Mouse (Mus musculus) stomach, embryonic 16.5 days (tissue): Measurements from ENCODE around the gene Cntnap1. TPM values are rescaled to one million over a fixed set of nuclear protein-coding genes. Genes with fewer than 3 reads are reported as not detected.

Experiments
- ATAC-seq: fragments of 200-750 bp; cut with Nextera tagmentation; 2 replicates; pipeline ENCODE4 v1.8.0; 2017; ENCODE audit warnings: moderate number of reproducible peaks, moderate TSS enrichment; ENCODE audit not compliant: insufficient read depth, low FRiP score
- H3K27ac ChIP-seq: fragments of 300-500 bp; sonication (generic); 2 replicates; pipeline ENCODE4 v1.5.1; 2014; ENCODE audit warnings: low read length
- H3K27me3 ChIP-seq: fragments of 300-500 bp; sonication (generic); 2 replicates; pipeline ENCODE4 v1.6.1; 2014; ENCODE audit warnings: low read length, control low read depth, mixed read lengths; ENCODE audit not compliant: control insufficient read depth, insufficient read depth
- H3K36me3 ChIP-seq: fragments of 300-500 bp; sonication (generic); 2 replicates; pipeline ENCODE4 v1.6.1; 2014; ENCODE audit warnings: low read length; ENCODE audit not compliant: control insufficient read depth, insufficient read depth
- H3K4me1 ChIP-seq: fragments of 300-500 bp; sonication (generic); 2 replicates; pipeline ENCODE4 v1.6.1; 2014; ENCODE audit warnings: low read length, control low read depth, mixed read lengths; ENCODE audit not compliant: control insufficient read depth, insufficient read depth
- H3K4me2 ChIP-seq: fragments of 300-500 bp; sonication (generic); 2 replicates; pipeline ENCODE4 v1.6.1; 2014; ENCODE audit warnings: low read depth, low read length, mixed read lengths
- H3K4me3 ChIP-seq: fragments of 300-500 bp; sonication (generic); replicated peaks from 2 replicates; pipeline ENCODE4 v1.5.1; 2014; ENCODE audit warnings: mild to moderate bottlenecking, low read length
- H3K9ac ChIP-seq: fragments of 300-500 bp; sonication (generic); 2 replicates; pipeline ENCODE4 v1.6.1; 2014; ENCODE audit warnings: low read length
- H3K9me3 ChIP-seq: fragments of 300-500 bp; sonication (generic); replicated peaks from 2 replicates; pipeline ENCODE4 v1.6.1; 2016; ENCODE audit warnings: low read length, control low read depth; ENCODE audit not compliant: control insufficient read depth
- WGBS: fragments of 180-500 bp; shearing (Covaris S2); extraction: QIAGEN DNeasy Blood & Tissue Kit; methylation state at CpG from one replicate; pipeline ENCODE4 v1.1.7; 2014; 5-methylcytosine and 5-hydroxymethylcytosine counted together
- polyA plus RNA-seq: library from polyadenylated mRNA; unstranded; fragments of >200 nt; fragmentation: Nextera tagmentation; extraction: Ambion mirVana; gene quantifications from 2 replicates; pipeline ENCODE4 v1.2.1, GENCODE M21; 2015

The Cntnap1 gene
- polyA plus RNA-seq, 1 experiment from 2014 or later = 2.3 TPM

- peaks cover 59% of the 10 kb centered on the region for H3K4me1 ChIP-seq
These were observed 1.6 kb downstream of the Cntnap1 start for GRCm38 (mm10) chr11:101171721-101172433.

GRCm38 (mm10) chr11:101172434-101172815 is 2.1 kb downstream of the Cntnap1 start:
- WGBS = 8% methylated on average over 5 of the region's 5 CpGs
- Histone ChIP-seq H3K9ac (peak overlapping the region; percentile 77), H3K9me3 (no peaks in the 10 kb centered on the region), H3K4me2 (peak overlapping the region; percentile 92), H3K4me1 (peaks cover 64% of the 10 kb centered on the region), H3K36me3 (peaks cover 4% of the 10 kb centered on the region; the same call in 1 of the 2 replicates), H3K27me3 (peaks cover 16% of the 10 kb centered on the region), H3K4me3 (peak overlapping the region; percentile 62), H3K27ac (peak overlapping the region; percentile 96)
- ATAC-seq = no peak

More at GRCm38 (mm10) chr11:101171721-101172433, 1.6 kb downstream of the Cntnap1 start:
- Histone ChIP-seq H3K9me3 (no peaks in the 10 kb centered on the region), H3K27ac (peak overlapping the region; percentile 96), H3K27me3 (peaks cover 11% of the 10 kb centered on the region), H3K4me2 (peak overlapping the region; percentile 92), H3K4me3 (peak overlapping the region; percentile 62), H3K9ac (peak overlapping the region; percentile 77), H3K36me3 (peaks cover 7% of the 10 kb centered on the region)
- WGBS = under 1% methylated on average over 31 of the region's 31 CpGs
- ATAC-seq = peak; percentile 64

- Histone ChIP-seq H3K4me3 (peak overlapping the region; percentile 35), H3K36me3 (no peaks in the 10 kb centered on the region), H3K9me3 (no peaks in the 10 kb centered on the region), H3K27me3 (peaks cover 20% of the 10 kb centered on the region), H3K9ac (peak overlapping the region; percentile 64; the same call in 1 of the 2 replicates), H3K27ac (peak overlapping the region; percentile 92), H3K4me1 (peaks cover 64% of the 10 kb centered on the region), H3K4me2 (peak overlapping the region; percentile 92)
- no peak for ATAC-seq
- 9% methylated on average over 11 of the region's 11 CpGs for WGBS
These were observed 2.8 kb downstream of the Cntnap1 start for GRCm38 (mm10) chr11:101173112-101173511.

GRCm38 (mm10) chr11:101173631-101174388 is 3.5 kb downstream of the Cntnap1 start:
- H3K27ac ChIP-seq = peak overlapping the region; percentile 92
- H3K4me3 ChIP-seq = peak overlapping the region; percentile 35
- H3K36me3 ChIP-seq = no peaks in the 10 kb centered on the region
- peak overlapping the region; percentile 64 for H3K9ac ChIP-seq
- peaks cover 58% of the 10 kb centered on the region for H3K4me1 ChIP-seq
- ATAC-seq = peak; percentile 30; the same call in 1 of the 2 replicates
- peak overlapping the region; percentile 92 for H3K4me2 ChIP-seq
- H3K9me3 ChIP-seq = no peaks in the 10 kb centered on the region
- H3K27me3 ChIP-seq = peaks cover 20% of the 10 kb centered on the region
- WGBS = 3% methylated on average over 61 of the region's 61 CpGs

- Histone ChIP-seq H3K27me3 (peaks cover 20% of the 10 kb centered on the region), H3K9me3 (no peaks in the 10 kb centered on the region), H3K27ac (0 out of 2 replicates have a peak overlapping the region, but pooled peaks have one; percentile 92), H3K9ac (peak overlapping the region; percentile 64), H3K4me3 (peak overlapping the region; percentile 35), H3K4me1 (peaks cover 52% of the 10 kb centered on the region), H3K36me3 (no peaks in the 10 kb centered on the region), H3K4me2 (peak overlapping the region; percentile 92)
- no peak for ATAC-seq
- 25% methylated on average over 9 of the region's 9 CpGs for WGBS
These were observed 4.0 kb downstream of the Cntnap1 start for GRCm38 (mm10) chr11:101174389-101174745.

- Histone ChIP-seq H3K9ac (peak within 1 kb of the TSS; percentile 65), H3K36me3 (no peaks in the 10 kb centered on the region), H3K4me1 (peaks cover 47% of the 10 kb centered on the region), H3K27ac (peak within 1 kb of the TSS; percentile 27; the same call in 1 of the 2 replicates), H3K27me3 (peaks cover 20% of the 10 kb centered on the region), H3K4me3 (peak within 1 kb of the TSS; percentile 42), H3K4me2 (peak within 1 kb of the TSS; percentile 92), H3K9me3 (no peaks in the 10 kb centered on the region)
- ATAC-seq = no peak
- WGBS = 28% methylated on average over 14 of the region's 14 CpGs
These were observed 4.7 kb downstream of the Cntnap1 start, which contains the start of gene Ccr10 for GRCm38 (mm10) chr11:101174851-101175628. TSS of gene Ccr10 (minus strand) at chr11:101175443.

GRCm38 (mm10) chr11:101175636-101176116 is 5.4 kb downstream of the Cntnap1 start:
- Histone ChIP-seq H3K36me3 (no peaks in the 10 kb centered on the region), H3K4me3 (peak overlapping the region; percentile 42), H3K9me3 (no peaks in the 10 kb centered on the region), H3K27me3 (peaks cover 20% of the 10 kb centered on the region), H3K4me1 (peaks cover 47% of the 10 kb centered on the region), H3K27ac (no peak overlapping the region), H3K9ac (peak overlapping the region; percentile 65), H3K4me2 (peak overlapping the region; percentile 92)
- WGBS = 11% methylated on average over 11 of the region's 11 CpGs
- ATAC-seq = no peak

GRCm38 (mm10) chr11:101176117-101176691 is 5.9 kb downstream of the Cntnap1 start:
- Histone ChIP-seq H3K27ac (peak overlapping the region; percentile 27; the same call in 1 of the 2 replicates), H3K4me1 (peaks cover 47% of the 10 kb centered on the region), H3K9ac (peak overlapping the region; percentile 65), H3K9me3 (no peaks in the 10 kb centered on the region), H3K27me3 (peaks cover 20% of the 10 kb centered on the region), H3K36me3 (no peaks in the 10 kb centered on the region), H3K4me3 (peak overlapping the region; percentile 42), H3K4me2 (peak overlapping the region; percentile 70)
- no peak for ATAC-seq
- WGBS = 1% methylated on average over 25 of the region's 25 CpGs
